Mouse (Mus musculus) CH12.LX (cell line): ENCODE measurements around the gene Cadm1. TPM values are rescaled to one million over a fixed set of nuclear protein-coding genes. Genes with fewer than 3 reads are reported as not detected.

Source experiments
- DNase-seq: peaks from one replicate; pipeline ENCODE4 v3.0.0-alpha.2; 2013; ENCODE audit errors: extremely low read depth
- H3K27ac ChIP-seq: 2 replicates; pipeline ENCODE4 v1.5.1; 2012; ENCODE audit warnings: low read depth, mild to moderate bottlenecking, control low read depth, moderate library complexity; ENCODE audit not compliant: insufficient read depth
- H3K27me3 ChIP-seq: replicated peaks from 2 replicates; pipeline ENCODE3; 2012; ENCODE audit warnings: inconsistent platforms
- H3K36me3 ChIP-seq, 2 experiments: replicated peaks in 1 of 2; 2 replicates each; pipeline versions ENCODE3 to v1.6.1; 2012; ENCODE audit warnings: inconsistent platforms in 1 of 2, low read length in 1 of 2, mild to moderate bottlenecking in 1 of 2, mixed read lengths in 1 of 2, moderate library complexity in 1 of 2; ENCODE audit not compliant: control insufficient read depth in 1 of 2, insufficient read depth in 1 of 2
- H3K4me1 ChIP-seq, 2 experiments: 2 replicates each; pipeline ENCODE4 v1.6.1; 2012; ENCODE audit warnings: inconsistent platforms in 1 of 2, moderate library complexity in 1 of 2; ENCODE audit not compliant: insufficient read depth in 2 of 2, control insufficient read depth in 1 of 2
- H3K4me2 ChIP-seq: 2 replicates; pipeline ENCODE4 v1.6.1; 2012; ENCODE audit warnings: low read depth, mild to moderate bottlenecking, control low read depth; ENCODE audit not compliant: poor library complexity, insufficient read depth, severe bottlenecking
- H3K4me3 ChIP-seq, 3 experiments: fragments of 150-350 bp in 1 of 3; sonication (generic) in 1 of 3; replicated peaks in 1 of 3; 2 replicates each; pipeline versions ENCODE3 to v1.5.1; 2011 to 2012; ENCODE audit warnings: low read depth in 2 of 3, low read length in 2 of 3, mild to moderate bottlenecking in 2 of 3, moderate library complexity in 2 of 3, control low read depth in 1 of 3, improper control_type of control experiment in 1 of 3, inconsistent platforms in 1 of 3, mixed read lengths in 1 of 3; ENCODE audit not compliant: poor library complexity in 1 of 3
- H3K79me2 ChIP-seq: replicated peaks from 2 replicates; pipeline ENCODE4 v1.6.1; 2012; ENCODE audit warnings: mild to moderate bottlenecking, moderate library complexity; ENCODE audit not compliant: control insufficient read depth, poor library complexity, insufficient read depth, severe bottlenecking; ENCODE audit errors: extremely low read depth
- H3K9ac ChIP-seq: 2 replicates; pipeline ENCODE4 v1.6.1; 2012; ENCODE audit warnings: low read depth, mild to moderate bottlenecking, control low read depth, moderate library complexity; ENCODE audit not compliant: insufficient read depth
- H3K9me3 ChIP-seq: replicated peaks from 2 replicates; pipeline ENCODE3; 2012; ENCODE audit warnings: low read length, inconsistent platforms, mixed read lengths
- EP300 ChIP-seq: IDR thresholded peaks from 2 replicates; pipeline ENCODE4 v1.6.1; 2011; ENCODE audit warnings: low read length, improper control_type of control experiment
- ETS1 ChIP-seq: conservative IDR thresholded peaks from 2 replicates; pipeline ENCODE4 v1.6.1; 2012; ENCODE audit warnings: low read depth, mild to moderate bottlenecking, inconsistent platforms, low read length, improper control_type of control experiment, moderate library complexity
- GABPA ChIP-seq: IDR thresholded peaks from 2 replicates; pipeline ENCODE4 v1.6.1; 2012; ENCODE audit warnings: low read depth, low read length, improper control_type of control experiment, inconsistent platforms; ENCODE audit not compliant: insufficient replicate concordance
- HCFC1 ChIP-seq: IDR thresholded peaks from 2 replicates; pipeline ENCODE4 v1.6.1; 2012; ENCODE audit warnings: low read depth, mild to moderate bottlenecking, inconsistent platforms, low read length, improper control_type of control experiment
- JUND ChIP-seq: conservative IDR thresholded peaks from 2 replicates; pipeline ENCODE4 v1.6.1; 2011; ENCODE audit warnings: low read depth, low read length, improper control_type of control experiment
- KAT2A ChIP-seq: IDR thresholded peaks from 2 replicates; pipeline ENCODE4 v1.6.1; 2012; ENCODE audit warnings: low read length, improper control_type of control experiment, inconsistent platforms; ENCODE audit not compliant: insufficient replicate concordance
- MAFK ChIP-seq: IDR thresholded peaks from 2 replicates; pipeline ENCODE4 v1.6.1; 2011; ENCODE audit warnings: low read length, improper control_type of control experiment; ENCODE audit not compliant: insufficient replicate concordance
- MAX ChIP-seq: IDR thresholded peaks from 2 replicates; pipeline ENCODE4 v1.6.1; 2011; ENCODE audit warnings: low read length, improper control_type of control experiment
- MAZ ChIP-seq: IDR thresholded peaks from 2 replicates; pipeline ENCODE4 v1.6.1; 2012; ENCODE audit warnings: low read depth, mild to moderate bottlenecking, inconsistent platforms, low read length, improper control_type of control experiment, moderate library complexity
- MXI1 ChIP-seq: IDR thresholded peaks from 2 replicates; pipeline ENCODE4 v1.6.1; 2011; ENCODE audit warnings: mild to moderate bottlenecking, low read depth, low read length, improper control_type of control experiment
- MYC ChIP-seq: IDR thresholded peaks from 2 replicates; pipeline ENCODE4 v1.6.1; 2011; ENCODE audit warnings: low read depth, mild to moderate bottlenecking, improper control_type of control experiment, low read length
- PAX5 ChIP-seq: IDR thresholded peaks from 2 replicates; pipeline ENCODE4 v1.6.1; 2012; ENCODE audit warnings: low read length, inconsistent platforms, mixed read lengths
- POLR2AphosphoS2 ChIP-seq: IDR thresholded peaks from 2 replicates; pipeline ENCODE4 v1.6.1; 2011; ENCODE audit warnings: low read depth, low read length, improper control_type of control experiment
- SIN3A ChIP-seq: IDR thresholded peaks from 2 replicates; pipeline ENCODE4 v1.6.1; 2012; ENCODE audit warnings: low read length, improper control_type of control experiment, inconsistent platforms
- TBP ChIP-seq: conservative IDR thresholded peaks from 2 replicates; pipeline ENCODE4 v1.6.1; 2011; ENCODE audit warnings: low read depth, low read length, improper control_type of control experiment
- TCF12 ChIP-seq: IDR thresholded peaks from 2 replicates; pipeline ENCODE4 v1.6.1; 2014; ENCODE audit warnings: low read depth, mild to moderate bottlenecking, inconsistent platforms, low read length, improper control_type of control experiment
- UBTF ChIP-seq: IDR thresholded peaks from 2 replicates; pipeline ENCODE4 v1.6.1; 2012; ENCODE audit warnings: low read depth, mild to moderate bottlenecking, inconsistent platforms, low read length, improper control_type of control experiment, moderate library complexity
- USF1 ChIP-seq: IDR thresholded peaks from 2 replicates; pipeline ENCODE4 v1.6.1; 2014; ENCODE audit warnings: low read depth, mild to moderate bottlenecking, inconsistent platforms, low read length, improper control_type of control experiment
- ZKSCAN1 ChIP-seq: IDR thresholded peaks from 2 replicates; pipeline ENCODE4 v1.6.1; 2012; ENCODE audit warnings: low read depth, inconsistent platforms, low read length, improper control_type of control experiment, borderline replicate concordance
- ZMIZ1 ChIP-seq: IDR thresholded peaks from 2 replicates; pipeline ENCODE4 v1.6.1; 2012; ENCODE audit warnings: low read depth, mild to moderate bottlenecking, inconsistent platforms, low read length, improper control_type of control experiment
- dilution Hi-C: fragments of 300-500 bp; cut with MboI; formaldehyde crosslinking; loops from 2 replicates; pipeline ENCODE4 v1.14.3; 2020; ENCODE audit warnings: low sequenced_read_pairs; ENCODE audit not compliant: extremely low pct_unique_long_range_greater_than_20kb, extremely low pct_ligation_motif_present
- in situ Hi-C: fragments of 300-500 bp; cut with MboI; formaldehyde crosslinking; loops from 3 replicates; pipeline ENCODE4 v1.14.3; 2019; ENCODE audit warnings: low sequenced_read_pairs, low pct_ligation_motif_present, low pct_unique_long_range_greater_than_20kb, mixed read lengths
- polyA plus RNA-seq: library from polyadenylated mRNA; unstranded; fragments of >175 nt; gene quantifications from 2 replicates; pipeline ENCODE4 v1.2.1, GENCODE M21; 2012; ENCODE audit warnings: low read depth; ENCODE audit not compliant: insufficient read length
- total RNA-seq, 2 experiments: library from RNA; depleted of rRNA; stranded (reverse); fragments of 300-350 nt in 1 of 2; fragments of >200 nt in 1 of 2; gene quantifications; 2 replicates each; pipeline ENCODE4 v1.2.3; 2012 to 2014

Gene Cadm1
- total and polyA plus RNA-seq, 3 experiments: not detected

DNA sequence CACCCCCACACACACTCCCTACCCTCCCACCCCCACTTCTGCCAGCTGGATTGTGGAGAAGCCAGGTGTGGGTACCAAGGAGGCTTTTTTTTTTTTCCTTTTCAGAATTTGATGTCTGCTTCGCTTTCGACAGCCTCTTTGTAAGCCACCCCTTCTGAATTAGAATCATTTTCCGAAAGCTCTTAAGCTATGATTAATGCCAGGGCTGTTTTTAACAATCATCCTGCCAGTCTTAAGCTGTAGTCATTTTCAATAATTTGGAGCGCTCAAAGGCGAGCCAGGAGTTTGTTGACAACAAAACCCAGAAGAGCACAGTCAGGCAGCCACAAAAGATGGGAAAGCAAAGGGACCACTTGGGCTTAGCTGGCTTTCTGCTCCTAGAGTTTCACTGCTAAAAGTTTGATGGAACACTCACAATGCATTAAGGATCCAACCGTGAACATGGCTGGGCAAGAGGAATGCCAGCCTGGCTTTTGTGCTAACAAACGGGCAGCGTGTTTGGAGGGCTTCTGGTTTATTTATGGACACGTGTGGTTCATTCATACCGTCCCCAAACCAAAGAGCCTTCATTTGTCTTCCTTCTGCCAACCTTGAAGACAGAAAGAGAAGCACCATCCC lies 328.9 kb downstream of the Cadm1 start:
- Histone ChIP-seq H3K4me2 (no peak overlapping the region), H3K36me3 (no peaks in the 10 kb centered on the region), H3K4me3 (no peak overlapping the region), H3K9me3 (peaks cover 56% of the 10 kb centered on the region)
- in situ Hi-C loops: no loop called here
- DNase-seq: no peak
- dilution Hi-C loops: no loop called here
- TF ChIP-seq KAT2A (no peak), JUND (no peak), MXI1 (no peak), ZKSCAN1 (no peak), ETS1 (no peak), UBTF (no peak), POLR2AphosphoS2 (no peak), MAX (no peak), GABPA (no peak), MAFK (no peak), SIN3A (no peak), TCF12 (no peak), PAX5 (no peak), HCFC1 (no peak), MAZ (no peak), USF1 (no peak), MYC (no peak)
- TF ChIP-seq, all 38 proteins: peak for 0
- H3K27me3 ChIP-seq: no peaks in the 10 kb centered on the region
- peaks cover 0 to 14% of the 10 kb centered on the region in 2 experiments; a peak in 1 of 4 replicates for H3K4me1 ChIP-seq
- no peak overlapping the region for H3K27ac ChIP-seq
- H3K9ac ChIP-seq: no peak overlapping the region
- no peaks in the 10 kb centered on the region for H3K79me2 ChIP-seq

GRCm38 (mm10) chr9:47860994-47861393 lies 331.0 kb downstream of the Cadm1 start:
- no peaks in the 10 kb centered on the region for H3K79me2 ChIP-seq
- no peak for TF ChIP-seq ZMIZ1
- TF ChIP-seq UBTF: no peak
- no peak for TF ChIP-seq MAFK
- no peak for TF ChIP-seq EP300
- no peak for TF ChIP-seq TBP
- no peak overlapping the region for H3K4me3 ChIP-seq
- H3K4me1 ChIP-seq: peaks cover 0 to 2% of the 10 kb centered on the region in 2 experiments; a peak in 1 of 4 replicates
- in situ Hi-C loops: no loop called here
- no peaks in the 10 kb centered on the region for H3K27me3 ChIP-seq
- dilution Hi-C loops: no loop called here
- H3K27ac ChIP-seq: no peak overlapping the region
- H3K9me3 ChIP-seq: peaks cover 53% of the 10 kb centered on the region
- no peaks in the 10 kb centered on the region for H3K36me3 ChIP-seq
- DNase-seq: no peak
- H3K4me2 ChIP-seq: no peak overlapping the region
- H3K9ac ChIP-seq: no peak overlapping the region
